Mouse (Mus musculus): ENCODE measurements around the gene Trim15. TPM values are rescaled to one million over a fixed set of nuclear protein-coding genes. Genes with fewer than 3 reads are reported as not detected.

Gene Trim15
- polyA plus RNA-seq, 1 experiment from 2014 or later: 16.4 TPM

- Histone ChIP-seq H3K9ac (ENCODE audit: low read depth, low read length) (no peak overlapping the region), H3K4me3 (ENCODE audit: low read depth, low read length) (no peak overlapping the region), H3K4me1 (replicated peaks; ENCODE audit: control insufficient read depth, insufficient read depth, low read length) (no peaks in the 10 kb centered on the region; the same call in 1 of the 2 replicates), H3K9me3 (ENCODE audit: control insufficient read depth) (no peaks in the 10 kb centered on the region), H3K36me3 (ENCODE audit: control insufficient read depth, insufficient read depth) (peaks cover 46% of the 10 kb centered on the region), H3K27ac (ENCODE audit: low read depth, low read length) (no peak overlapping the region), H3K4me2 (replicated peaks; ENCODE audit: low read depth) (no peak overlapping the region), H3K27me3 (replicated peaks; ENCODE audit: control insufficient read depth, insufficient read depth, low read length) (no peaks in the 10 kb centered on the region)
- no peak for ATAC-seq
- WGBS: 92% methylated on average over 3 of the region's 3 CpGs
- no peak for TF ChIP-seq CTCF (IDR thresholded peaks at IDR 0.05; ENCODE audit: low read depth)
Observed at GRCm38 (mm10) chr17:36858181-36858580, 8.8 kb downstream of the Trim15 start.

- ATAC-seq: no peak
- TF ChIP-seq CTCF (IDR thresholded peaks at IDR 0.05; ENCODE audit: low read depth): no peak
- H3K9ac ChIP-seq (ENCODE audit: low read depth, low read length): no peak overlapping the region
- WGBS: 91% methylated on average over 4 of the region's 4 CpGs
- H3K4me1 ChIP-seq (replicated peaks; ENCODE audit: control insufficient read depth, insufficient read depth, low read length): 0 out of 2 replicates have a peak, but pooled peaks cover 5% of the 10 kb centered on the region
- no peak overlapping the region for H3K4me3 ChIP-seq (ENCODE audit: low read depth, low read length)
- no peaks in the 10 kb centered on the region for H3K9me3 ChIP-seq (ENCODE audit: control insufficient read depth)
- H3K4me2 ChIP-seq (replicated peaks; ENCODE audit: low read depth): no peak overlapping the region
- H3K36me3 ChIP-seq (ENCODE audit: control insufficient read depth, insufficient read depth): peaks cover 64% of the 10 kb centered on the region
- no peaks in the 10 kb centered on the region for H3K27me3 ChIP-seq (replicated peaks; ENCODE audit: control insufficient read depth, insufficient read depth, low read length)
- no peak overlapping the region for H3K27ac ChIP-seq (ENCODE audit: low read depth, low read length)
Observed at GRCm38 (mm10) chr17:36856236-36856635, 10.8 kb downstream of the Trim15 start.

- peaks cover 71% of the 10 kb centered on the region for H3K36me3 ChIP-seq (ENCODE audit: control insufficient read depth, insufficient read depth)
- H3K4me2 ChIP-seq (replicated peaks; ENCODE audit: low read depth): no peak overlapping the region
- H3K9ac ChIP-seq (ENCODE audit: low read depth, low read length): no peak overlapping the region
- ATAC-seq: no peak
- H3K4me3 ChIP-seq (ENCODE audit: low read depth, low read length): no peak overlapping the region
- TF ChIP-seq CTCF (IDR thresholded peaks at IDR 0.05; ENCODE audit: low read depth): peak; percentile 23; the same call in 1 of the 2 replicates
- 89% methylated on average over 3 of the region's 3 CpGs for WGBS
- H3K27me3 ChIP-seq (replicated peaks; ENCODE audit: control insufficient read depth, insufficient read depth, low read length): no peaks in the 10 kb centered on the region
- peaks cover 5% of the 10 kb centered on the region; the same call in 1 of the 2 replicates for H3K4me1 ChIP-seq (replicated peaks; ENCODE audit: control insufficient read depth, insufficient read depth, low read length)
- H3K9me3 ChIP-seq (ENCODE audit: control insufficient read depth): no peaks in the 10 kb centered on the region
- H3K27ac ChIP-seq (ENCODE audit: low read depth, low read length): no peak overlapping the region
Observed at GRCm38 (mm10) chr17:36855484-36855883, 11.5 kb downstream of the Trim15 start.

GRCm38 (mm10) chr17:36851627-36852026 is 15.4 kb downstream of the Trim15 start:
- WGBS: 39% methylated on average over 5 of the region's 5 CpGs
- Histone ChIP-seq H3K27ac (ENCODE audit: low read depth, low read length) (no peak overlapping the region; the same call in 1 of the 2 replicates), H3K36me3 (ENCODE audit: control insufficient read depth, insufficient read depth) (peaks cover 49% of the 10 kb centered on the region), H3K4me3 (ENCODE audit: low read depth, low read length) (no peak overlapping the region), H3K9ac (ENCODE audit: low read depth, low read length) (no peak overlapping the region), H3K9me3 (ENCODE audit: control insufficient read depth) (no peaks in the 10 kb centered on the region), H3K4me1 (replicated peaks; ENCODE audit: control insufficient read depth, insufficient read depth, low read length) (peaks cover 5% of the 10 kb centered on the region; the same call in 1 of the 2 replicates), H3K27me3 (replicated peaks; ENCODE audit: control insufficient read depth, insufficient read depth, low read length) (no peaks in the 10 kb centered on the region), H3K4me2 (replicated peaks; ENCODE audit: low read depth) (no peak overlapping the region)
- peak; percentile 24; the same call in 1 of the 2 replicates for ATAC-seq
- TF ChIP-seq CTCF (IDR thresholded peaks at IDR 0.05; ENCODE audit: low read depth): no peak

GRCm38 (mm10) chr17:36851200-36851599 is 15.8 kb downstream of the Trim15 start:
- Histone ChIP-seq H3K36me3 (ENCODE audit: control insufficient read depth, insufficient read depth) (peaks cover 44% of the 10 kb centered on the region), H3K4me2 (replicated peaks; ENCODE audit: low read depth) (no peak overlapping the region), H3K27ac (ENCODE audit: low read depth, low read length) (no peak overlapping the region), H3K27me3 (replicated peaks; ENCODE audit: control insufficient read depth, insufficient read depth, low read length) (no peaks in the 10 kb centered on the region), H3K9me3 (ENCODE audit: control insufficient read depth) (no peaks in the 10 kb centered on the region), H3K9ac (ENCODE audit: low read depth, low read length) (no peak overlapping the region), H3K4me1 (replicated peaks; ENCODE audit: control insufficient read depth, insufficient read depth, low read length) (peaks cover 5% of the 10 kb centered on the region; the same call in 1 of the 2 replicates), H3K4me3 (ENCODE audit: low read depth, low read length) (no peak overlapping the region)
- no peak for TF ChIP-seq CTCF (IDR thresholded peaks at IDR 0.05; ENCODE audit: low read depth)
- WGBS: 44% methylated on average over 5 of the region's 5 CpGs
- peak; percentile 62; the same call in 1 of the 2 replicates for ATAC-seq

- H3K9me3 ChIP-seq (ENCODE audit: control insufficient read depth): no peaks in the 10 kb centered on the region
- no peak for TF ChIP-seq CTCF (IDR thresholded peaks at IDR 0.05; ENCODE audit: low read depth)
- H3K4me3 ChIP-seq (ENCODE audit: low read depth, low read length): no peak overlapping the region
- WGBS: 63% methylated on average over 2 of the region's 2 CpGs
- H3K27me3 ChIP-seq (replicated peaks; ENCODE audit: control insufficient read depth, insufficient read depth, low read length): no peaks in the 10 kb centered on the region
- H3K9ac ChIP-seq (ENCODE audit: low read depth, low read length): no peak overlapping the region
- peaks cover 6% of the 10 kb centered on the region; the same call in 1 of the 2 replicates for H3K4me1 ChIP-seq (replicated peaks; ENCODE audit: control insufficient read depth, insufficient read depth, low read length)
- H3K36me3 ChIP-seq (ENCODE audit: control insufficient read depth, insufficient read depth): peaks cover 42% of the 10 kb centered on the region
- ATAC-seq: peak; percentile 54
- no peak overlapping the region for H3K27ac ChIP-seq (ENCODE audit: low read depth, low read length)
- H3K4me2 ChIP-seq (replicated peaks; ENCODE audit: low read depth): no peak overlapping the region
Observed at GRCm38 (mm10) chr17:36849992-36850391, 17.0 kb downstream of the Trim15 start.

Data from intestine, postnatal 0 days (tissue).